ENCODE assay signal across 13 mouse cellular contexts in genomic region chr14:31325551-31325950, GRCm38 (mm10). TPM values are rescaled to one million over a fixed set of nuclear protein-coding genes. Genes with fewer than 3 reads are reported as not detected.
DNase-seq lines count a peak whose midpoint lies in the region; ATAC-seq and TF ChIP-seq lines count a peak whose summit lies in the region.
"Had no signal": no experiment of that assay in that cellular context is flagged by ENCODE, and none has a peak within 500 bp of the region (broad histone marks: within the 10 kb centered on the region; RNA-seq: fewer than 3 reads in every experiment).

No protein-coding gene starts in this region.

- no peaks in the 10 kb centered on the region for H3K36me3 ChIP-seq in thymus, adult 2 months (ENCODE audit: control insufficient read depth, insufficient read depth, low read length)
- H3K36me3 ChIP-seq: lung, embryonic 15.5 days had no signal

- peaks cover 12% of the 10 kb centered on the region for H3K4me1 ChIP-seq in thymus, adult 2 months (replicated peaks; ENCODE audit: control insufficient read depth, insufficient read depth, low read length)

- TF ChIP-seq POLR2A in thymus, adult 2 months (IDR thresholded peaks at IDR 0.05; ENCODE audit: control insufficient read depth, extremely low read depth, insufficient read depth, low read length, poor library complexity) = no peak

- no peak for ATAC-seq in CD4-positive, CD25-positive, alpha-beta regulatory T cell, adult 4 months

- WGBS in thymus, adult 2 months = 51% methylated on average over 5 of the region's 5 CpGs

- H3K27me3 ChIP-seq in thymus, adult 2 months (ENCODE audit: control insufficient read depth, insufficient read depth, low read length) = no peaks in the 10 kb centered on the region
- H3K27me3 ChIP-seq: lung, embryonic 15.5 days had no signal

- TF ChIP-seq CTCF in left cerebral cortex, adult 2 months (IDR thresholded peaks at IDR 0.05) = peak; percentile 7; the same call in 1 of the 2 replicates
- no peak for TF ChIP-seq CTCF in thymus, adult 2 months (IDR thresholded peaks at IDR 0.05; ENCODE audit: borderline replicate concordance, control insufficient read depth, extremely low read depth, insufficient read depth, low read length, poor library complexity)

- H3K27ac ChIP-seq in left cerebral cortex, adult 2 months = no peak overlapping the region
- no peak overlapping the region for H3K27ac ChIP-seq in thymus, adult 2 months (ENCODE audit: control insufficient read depth, insufficient read depth, low read length)
- H3K27ac ChIP-seq: lung, embryonic 15.5 days had no signal

- no peak overlapping the region for H3K4me3 ChIP-seq in left cerebral cortex, adult 2 months
- no peak overlapping the region for H3K4me3 ChIP-seq in thymus, adult 2 months (ENCODE audit: control insufficient read depth, insufficient read depth, low read length)
- H3K4me3 ChIP-seq: lung, embryonic 15.5 days; myocyte had no signal

- intact Hi-C loops in left cerebral cortex, adult 2 months (cut with DNase I) = no loop called here

- DNase-seq in CD4-positive, CD25-positive, alpha-beta regulatory T cell, adult 2 months (ENCODE audit: low read depth, low spot score) = peak; percentile 46
- DNase-seq in left cerebral cortex, adult 2 months (ENCODE audit: extremely low spot score in 1 of 2, low spot score in 2 of 2) = no peak
- DNase-seq in left cerebral cortex, adult 8-10 months (ENCODE audit: low spot score in 2 of 2) = no peak
- DNase-seq in thymus, postnatal 4 days = peak; percentile 51
- no peak for DNase-seq in thymus, adult 2 months
- no peak for DNase-seq in right cerebral cortex, adult 18-20 months
- no peak for DNase-seq in layer of hippocampus, postnatal 25 days (ENCODE audit: extremely low spot score in 1 of 2, low spot score in 1 of 2)
- DNase-seq: cerebellum, adult 9-11 months; layer of hippocampus, adult 9-11 months; left cerebral cortex, postnatal 4 days had no signal

RNA-seq across cellular contexts. Expression of gene Dnah1, which starts 1.9 kb away (rescaled TPM):
- polyA plus RNA-seq in CD4-positive, CD25-positive, alpha-beta regulatory T cell, adult 4 months (2017; shearing (Covaris generic)) = under 1 TPM in 1 of 2 experiments, not detected in 1; 0.06 TPM
- total RNA-seq in left cerebral cortex, adult 2 months (2021) = 1 to 10 TPM; 4.6 to 5.8 TPM
- total RNA-seq in left cerebral cortex, adult 8-10 months (2022) = 1 to 10 TPM; 4.9 to 7.0 (median 5.6) TPM
- 0.39 and 0.54 TPM in 2 replicates for polyA plus RNA-seq in thymus, adult 2 months (2012; rRNA removed)
- total RNA-seq in layer of hippocampus, postnatal 25 days (2021) = 1 to 10 TPM; 4.4 TPM

RNA-seq across cellular contexts. Expression of gene Capn7, which starts 10.9 kb away (rescaled TPM):
- polyA plus RNA-seq in CD4-positive, CD25-positive, alpha-beta regulatory T cell, adult 4 months (2017; shearing (Covaris generic)) = 10 to 100 TPM; 16.0 to 18.3 TPM
- total RNA-seq in left cerebral cortex, adult 2 months (2021) = 10 to 100 TPM; 33.8 to 38.3 TPM
- 10 to 100 TPM; 30.4 to 33.8 (median 31.8) TPM for total RNA-seq in left cerebral cortex, adult 8-10 months (2022)
- polyA plus RNA-seq in thymus, adult 2 months (2012; rRNA removed) = 23.8 and 24.2 TPM in 2 replicates
- total RNA-seq in layer of hippocampus, postnatal 25 days (2021) = 10 to 100 TPM; 36.8 to 40.1 TPM

Comparison
In these comparisons a context has a peak if more than half of its experiments do, and no peak if none do; other contexts are left out.
1. DNase-seq: peak in CD4-positive, CD25-positive, alpha-beta regulatory T cell, adult 2 months (single experiment) and thymus, postnatal 4 days (single experiment); none in left cerebral cortex, adult 2 months (0 of 2), left cerebral cortex, adult 8-10 months (0 of 2), thymus, adult 2 months (single experiment), right cerebral cortex, adult 18-20 months (single experiment) and layer of hippocampus, postnatal 25 days (0 of 2).